Mouse (Mus musculus): ENCODE data around the gene Celf2. TPM values are rescaled to one million over a fixed set of nuclear protein-coding genes. Genes with fewer than 3 reads are reported as not detected.

Gene Celf2
- polyA plus RNA-seq, 1 experiment = 8.9 TPM

DNA sequence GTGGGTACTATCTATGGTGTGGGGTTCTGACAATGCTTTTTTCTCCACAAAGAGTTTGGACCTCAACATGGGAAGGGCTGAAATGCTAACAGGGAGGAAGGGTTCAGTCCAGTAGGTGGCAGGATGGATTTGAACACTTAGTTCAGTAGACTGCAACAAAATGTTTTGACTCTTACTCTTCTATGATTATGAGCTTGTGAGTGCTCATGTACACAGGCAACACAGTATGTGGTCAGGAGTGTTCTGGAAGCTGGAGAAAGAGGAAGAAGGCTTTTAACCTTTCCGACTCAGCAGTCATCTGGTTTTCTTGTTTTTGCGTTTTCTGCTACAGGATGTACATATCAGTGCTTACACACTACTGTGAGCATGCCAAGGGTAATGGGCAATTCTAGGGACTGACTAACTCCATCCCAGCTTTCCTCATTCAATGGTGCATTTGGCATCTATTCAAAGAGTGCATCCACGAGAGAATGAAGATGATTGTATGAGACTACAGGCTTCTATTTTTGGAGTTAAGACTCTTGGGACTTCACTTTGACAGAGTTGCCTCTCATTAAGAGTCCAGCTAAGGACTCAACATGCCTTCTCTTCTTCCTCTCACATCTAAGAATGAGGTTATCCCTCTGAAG lies 867.0 kb downstream of the Celf2 start:
- H3K36me3 ChIP-seq (ENCODE audit: control insufficient read depth, insufficient read depth, low read length) = no peaks in the 10 kb centered on the region
- H3K27me3 ChIP-seq (ENCODE audit: control insufficient read depth, insufficient read depth, low read length) = no peaks in the 10 kb centered on the region
- H3K4me1 ChIP-seq (ENCODE audit: control insufficient read depth, insufficient read depth, insufficient read length, low read length) = no peaks in the 10 kb centered on the region
- 72% methylated on average over 3 of the region's 3 CpGs for WGBS
- H3K27ac ChIP-seq (ENCODE audit: insufficient read depth, low read depth, low read length) = no peak overlapping the region
- no peak overlapping the region for H3K4me3 ChIP-seq (ENCODE audit: low read depth, low read length)
- no peak for TF ChIP-seq CTCF (IDR thresholded peaks at IDR 0.05; ENCODE audit: extremely low read depth, insufficient read length, insufficient replicate concordance, low read depth, low read length)
- no peak for TF ChIP-seq POLR2A (IDR thresholded peaks at IDR 0.05; ENCODE audit: low read depth, low read length)

DNA sequence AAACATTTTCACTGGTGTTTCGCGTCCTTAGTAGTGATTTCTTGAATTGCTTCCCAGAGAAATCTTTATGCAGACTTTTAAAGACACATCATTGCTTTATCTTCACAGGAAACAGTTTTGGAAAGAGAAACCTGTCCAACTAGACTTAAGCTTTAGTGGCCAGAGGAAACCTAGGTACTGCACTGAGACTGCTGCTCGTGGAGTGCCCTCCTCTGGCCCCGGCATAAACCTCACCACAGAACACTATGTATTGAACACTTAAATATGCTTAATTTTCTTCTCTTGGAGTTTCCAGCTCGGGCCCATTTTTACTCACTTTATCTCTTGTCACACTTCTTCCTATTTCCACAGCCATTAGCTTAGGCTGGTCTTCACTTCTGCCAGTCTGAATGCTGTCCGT lies 870.0 kb downstream of the Celf2 start:
- Histone ChIP-seq H3K4me1 (ENCODE audit: control insufficient read depth, insufficient read depth, insufficient read length, low read length) (no peaks in the 10 kb centered on the region), H3K27me3 (ENCODE audit: control insufficient read depth, insufficient read depth, low read length) (no peaks in the 10 kb centered on the region), H3K36me3 (ENCODE audit: control insufficient read depth, insufficient read depth, low read length) (no peaks in the 10 kb centered on the region), H3K4me3 (ENCODE audit: low read depth, low read length) (no peak overlapping the region), H3K27ac (ENCODE audit: insufficient read depth, low read depth, low read length) (no peak overlapping the region)
- TF ChIP-seq POLR2A (IDR thresholded peaks at IDR 0.05; ENCODE audit: low read depth, low read length) = no peak
- TF ChIP-seq CTCF (IDR thresholded peaks at IDR 0.05; ENCODE audit: extremely low read depth, insufficient read length, insufficient replicate concordance, low read depth, low read length) = no peak
- 75% methylated on average over 6 of the region's 6 CpGs for WGBS

DNA sequence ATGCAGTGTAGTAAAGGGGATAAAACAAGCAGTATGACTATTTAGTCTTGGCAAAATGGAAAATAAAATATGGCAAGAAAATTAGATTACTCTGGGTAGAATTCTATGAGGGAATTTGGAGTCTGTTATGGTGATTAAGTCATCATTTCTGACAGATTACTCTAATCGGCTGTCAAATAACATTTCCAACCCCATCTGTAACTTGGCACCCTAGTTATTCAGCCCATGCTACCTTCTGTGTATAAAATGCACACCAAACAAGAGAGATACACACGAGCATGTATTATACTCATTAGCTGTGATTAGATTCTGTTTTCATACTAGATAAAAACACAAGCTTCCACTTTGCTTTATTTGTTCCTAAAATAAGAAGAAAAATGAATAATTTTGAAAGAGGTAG lies 872.2 kb downstream of the Celf2 start:
- no peaks in the 10 kb centered on the region for H3K4me1 ChIP-seq (ENCODE audit: control insufficient read depth, insufficient read depth, insufficient read length, low read length)
- no peak overlapping the region for H3K27ac ChIP-seq (ENCODE audit: insufficient read depth, low read depth, low read length)
- no peaks in the 10 kb centered on the region for H3K27me3 ChIP-seq (ENCODE audit: control insufficient read depth, insufficient read depth, low read length)
- no peak overlapping the region for H3K4me3 ChIP-seq (ENCODE audit: low read depth, low read length)
- TF ChIP-seq POLR2A (IDR thresholded peaks at IDR 0.05; ENCODE audit: low read depth, low read length) = no peak
- no peak for TF ChIP-seq CTCF (IDR thresholded peaks at IDR 0.05; ENCODE audit: extremely low read depth, insufficient read length, insufficient replicate concordance, low read depth, low read length)
- 74% methylated on average over 2 of the region's 2 CpGs for WGBS
- H3K36me3 ChIP-seq (ENCODE audit: control insufficient read depth, insufficient read depth, low read length) = no peaks in the 10 kb centered on the region

DNA sequence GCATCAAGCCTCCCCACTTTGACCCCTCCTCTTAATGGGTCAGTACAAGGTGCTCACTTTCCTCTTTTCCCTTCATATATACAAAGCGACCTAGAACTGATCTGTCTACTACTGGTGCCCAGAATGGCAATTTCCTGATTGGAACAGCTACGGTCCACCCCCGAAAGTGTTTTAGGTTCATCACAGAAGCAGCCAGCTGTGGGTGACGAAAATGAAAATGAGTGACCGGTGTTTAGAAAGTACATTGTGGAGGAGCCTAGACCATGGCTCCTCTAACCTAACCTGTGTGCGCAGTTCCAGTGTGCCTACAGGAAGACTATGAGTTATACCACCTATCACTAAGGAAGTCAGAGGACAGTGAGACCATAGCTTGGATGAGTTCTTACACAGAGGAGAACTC lies 874.5 kb downstream of the Celf2 start:
- Histone ChIP-seq H3K4me1 (ENCODE audit: control insufficient read depth, insufficient read depth, insufficient read length, low read length) (no peaks in the 10 kb centered on the region), H3K36me3 (ENCODE audit: control insufficient read depth, insufficient read depth, low read length) (no peaks in the 10 kb centered on the region), H3K4me3 (ENCODE audit: low read depth, low read length) (no peak overlapping the region), H3K27ac (ENCODE audit: insufficient read depth, low read depth, low read length) (no peak overlapping the region), H3K27me3 (ENCODE audit: control insufficient read depth, insufficient read depth, low read length) (no peaks in the 10 kb centered on the region)
- WGBS = 90% methylated on average over 6 of the region's 6 CpGs
- no peak for TF ChIP-seq CTCF (IDR thresholded peaks at IDR 0.05; ENCODE audit: extremely low read depth, insufficient read length, insufficient replicate concordance, low read depth, low read length)
- no peak for TF ChIP-seq POLR2A (IDR thresholded peaks at IDR 0.05; ENCODE audit: low read depth, low read length)

DNA sequence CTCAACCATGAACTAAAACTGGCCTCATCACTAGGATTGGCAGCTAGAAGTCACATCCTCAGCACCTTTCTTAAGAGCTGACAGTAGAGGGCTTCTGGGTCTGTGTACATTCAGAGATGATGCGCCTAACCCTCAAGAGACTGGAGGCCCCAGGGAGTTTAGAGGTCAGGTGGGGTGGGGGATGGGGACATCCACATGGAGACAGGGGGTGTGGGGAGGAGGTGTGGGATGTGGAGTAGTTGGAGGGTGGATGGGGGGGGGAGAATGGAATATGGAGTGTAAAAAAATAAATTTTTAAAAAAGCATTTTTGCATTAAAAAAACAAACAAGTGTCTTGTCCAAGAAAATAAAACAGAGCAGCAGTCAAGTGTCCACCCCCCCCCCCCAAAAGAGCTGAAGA lies 876.2 kb downstream of the Celf2 start:
- 96% methylated on average over 1 of the region's 1 CpGs for WGBS

DNA sequence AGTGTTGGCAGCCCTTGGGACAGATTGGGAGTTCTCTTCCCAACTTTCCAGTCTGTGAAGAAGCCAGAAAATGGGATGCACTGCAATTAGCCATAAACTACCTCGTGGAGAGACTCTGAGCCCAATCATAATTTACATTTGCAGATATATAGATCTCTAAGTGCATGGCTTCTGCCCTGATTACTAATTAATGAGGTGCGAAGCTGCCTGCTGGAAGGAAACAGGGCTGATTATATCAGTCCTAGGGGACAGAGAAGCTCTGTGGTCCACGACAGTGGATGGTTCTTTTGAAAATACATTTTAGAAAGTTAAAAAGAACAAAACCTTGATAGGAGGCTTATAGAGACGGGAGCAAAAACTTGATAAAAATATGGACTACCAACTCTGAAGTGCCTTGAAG lies 885.6 kb downstream of the Celf2 start:
- H3K27ac ChIP-seq (ENCODE audit: insufficient read depth, low read depth, low read length) = no peak overlapping the region
- TF ChIP-seq POLR2A (IDR thresholded peaks at IDR 0.05; ENCODE audit: low read depth, low read length) (no peak), CTCF (IDR thresholded peaks at IDR 0.05; ENCODE audit: extremely low read depth, insufficient read length, insufficient replicate concordance, low read depth, low read length) (no peak)
- 72% methylated on average over 4 of the region's 4 CpGs for WGBS
- no peaks in the 10 kb centered on the region for H3K36me3 ChIP-seq (ENCODE audit: control insufficient read depth, insufficient read depth, low read length)
- H3K27me3 ChIP-seq (ENCODE audit: control insufficient read depth, insufficient read depth, low read length) = no peaks in the 10 kb centered on the region
- H3K4me1 ChIP-seq (ENCODE audit: control insufficient read depth, insufficient read depth, insufficient read length, low read length) = no peaks in the 10 kb centered on the region
- no peak overlapping the region for H3K4me3 ChIP-seq (ENCODE audit: low read depth, low read length)

More for the DNA sequence above, 876.2 kb downstream of the Celf2 start:
- H3K27me3 ChIP-seq (ENCODE audit: control insufficient read depth, insufficient read depth, low read length) = no peaks in the 10 kb centered on the region
- H3K4me3 ChIP-seq (ENCODE audit: low read depth, low read length) = no peak overlapping the region
- TF ChIP-seq POLR2A (IDR thresholded peaks at IDR 0.05; ENCODE audit: low read depth, low read length) (no peak), CTCF (IDR thresholded peaks at IDR 0.05; ENCODE audit: extremely low read depth, insufficient read length, insufficient replicate concordance, low read depth, low read length) (no peak)
- H3K4me1 ChIP-seq (ENCODE audit: control insufficient read depth, insufficient read depth, insufficient read length, low read length) = no peaks in the 10 kb centered on the region
- no peak overlapping the region for H3K27ac ChIP-seq (ENCODE audit: insufficient read depth, low read depth, low read length)
- no peaks in the 10 kb centered on the region for H3K36me3 ChIP-seq (ENCODE audit: control insufficient read depth, insufficient read depth, low read length)

DNA sequence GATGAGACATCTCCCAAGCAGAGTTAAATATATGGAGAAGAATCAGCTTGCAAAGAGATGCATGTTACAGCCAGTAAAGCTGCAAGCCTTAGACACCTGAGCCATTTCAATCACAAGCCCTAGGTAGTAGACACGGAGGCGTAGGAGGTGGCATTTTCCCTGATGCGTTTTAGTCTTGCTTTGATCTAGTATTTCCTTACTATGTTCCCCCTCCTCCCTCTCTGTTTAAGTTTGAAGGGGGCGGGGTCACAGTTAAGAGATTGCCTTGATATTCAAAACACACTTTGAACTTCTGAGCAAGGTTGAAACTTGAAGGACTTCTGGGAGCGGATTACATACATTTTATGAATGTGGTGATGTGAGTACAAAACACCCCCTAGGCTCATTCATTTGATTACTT lies 887.3 kb downstream of the Celf2 start:
- Histone ChIP-seq H3K4me1 (ENCODE audit: control insufficient read depth, insufficient read depth, insufficient read length, low read length) (no peaks in the 10 kb centered on the region), H3K27me3 (ENCODE audit: control insufficient read depth, insufficient read depth, low read length) (no peaks in the 10 kb centered on the region), H3K36me3 (ENCODE audit: control insufficient read depth, insufficient read depth, low read length) (no peaks in the 10 kb centered on the region), H3K27ac (ENCODE audit: insufficient read depth, low read depth, low read length) (no peak overlapping the region), H3K4me3 (ENCODE audit: low read depth, low read length) (no peak overlapping the region)
- WGBS = 56% methylated on average over 5 of the region's 5 CpGs
- TF ChIP-seq POLR2A (IDR thresholded peaks at IDR 0.05; ENCODE audit: low read depth, low read length) (no peak), CTCF (IDR thresholded peaks at IDR 0.05; ENCODE audit: extremely low read depth, insufficient read length, insufficient replicate concordance, low read depth, low read length) (no peak)
